Mouse (Mus musculus): ENCODE results near the gene Nradd. TPM values are rescaled to one million over a fixed set of nuclear protein-coding genes. Genes with fewer than 3 reads are reported as not detected.

Nradd gene
- polyA plus RNA-seq, 1 experiment from 2014 or later = 25.1 TPM

DNA sequence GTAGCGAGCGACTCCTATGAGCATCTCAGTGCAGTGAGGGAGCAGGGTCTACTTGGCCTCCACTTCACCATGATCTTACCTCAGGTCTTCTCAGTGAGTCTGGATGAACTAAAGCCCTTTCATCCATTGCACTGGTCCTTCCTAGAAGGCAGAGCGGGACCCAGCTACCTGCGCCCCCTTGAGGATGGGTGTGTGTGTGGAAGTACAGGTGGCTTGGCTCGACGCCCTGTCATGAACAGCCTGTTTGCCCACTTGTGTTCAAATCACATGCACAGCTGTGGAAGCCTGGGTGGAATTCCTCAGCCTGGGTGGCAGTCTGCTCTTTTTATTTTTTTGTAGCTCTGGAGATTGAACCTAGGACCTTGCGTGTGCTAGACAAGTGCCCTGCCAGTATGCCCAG lies 4.1 kb downstream of the Nradd start:
- ATAC-seq (replicated peaks; ENCODE audit: insufficient number of reproducible peaks, low FRiP score, low TSS enrichment, low read depth) (no peak), DNase-seq (ENCODE audit: low spot score) (peak; percentile 7)
- WGBS = 91% methylated on average over 7 of the region's 7 CpGs

DNA sequence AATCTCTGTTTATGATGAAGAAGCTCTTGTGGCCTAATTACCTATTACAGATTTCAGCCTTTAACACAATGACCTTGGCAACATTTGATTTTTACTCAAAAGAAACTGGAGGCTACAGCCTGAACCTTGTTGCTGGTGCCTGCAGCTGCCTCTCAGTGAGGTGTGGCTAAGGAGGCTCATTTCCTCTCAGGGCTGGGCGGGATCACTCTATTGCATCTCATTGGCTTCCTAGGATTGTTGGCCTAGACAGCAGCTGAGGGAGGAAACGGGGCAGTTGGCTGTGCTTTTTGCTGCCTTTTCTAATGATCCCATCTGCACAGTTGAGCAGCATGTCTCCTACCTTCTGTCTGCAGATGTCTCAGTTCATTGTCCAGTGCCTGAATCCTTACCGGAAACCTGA lies 7.2 kb downstream of the Nradd start:
- peaks cover 12% of the 10 kb centered on the region for H3K36me3 ChIP-seq (replicated peaks; ENCODE audit: control insufficient read depth, insufficient read depth, low read depth, low read length)
- H3K4me2 ChIP-seq (ENCODE audit: low read depth, low read length) = no peak overlapping the region
- H3K9me3 ChIP-seq (replicated peaks; ENCODE audit: control insufficient read depth, low read length) = no peaks in the 10 kb centered on the region
- DNase-seq (ENCODE audit: low spot score) (no peak), ATAC-seq (replicated peaks; ENCODE audit: insufficient number of reproducible peaks, low FRiP score, low TSS enrichment, low read depth) (no peak)
- H3K4me3 ChIP-seq (ENCODE audit: low read depth, low read length) = no peak overlapping the region
- 82% methylated on average over 3 of the region's 3 CpGs for WGBS
- H3K4me1 ChIP-seq (ENCODE audit: control insufficient read depth, insufficient read depth, low read length) = no peaks in the 10 kb centered on the region
- no peak overlapping the region for H3K9ac ChIP-seq (replicated peaks; ENCODE audit: low read length)
- no peak overlapping the region for H3K27ac ChIP-seq (replicated peaks; ENCODE audit: low read depth, low read length)
- no peaks in the 10 kb centered on the region for H3K27me3 ChIP-seq (ENCODE audit: control insufficient read depth, insufficient read depth, low read length)

More for the DNA sequence above, 4.1 kb downstream of the Nradd start:
- H3K36me3 ChIP-seq (replicated peaks; ENCODE audit: control insufficient read depth, insufficient read depth, low read depth, low read length) = peaks cover 12% of the 10 kb centered on the region
- H3K4me2 ChIP-seq (ENCODE audit: low read depth, low read length) = no peak overlapping the region
- H3K4me1 ChIP-seq (ENCODE audit: control insufficient read depth, insufficient read depth, low read length) = 0 out of 2 replicates have a peak, but pooled peaks cover 2% of the 10 kb centered on the region
- no peak overlapping the region for H3K27ac ChIP-seq (replicated peaks; ENCODE audit: low read depth, low read length)
- no peak overlapping the region for H3K4me3 ChIP-seq (ENCODE audit: low read depth, low read length)
- no peaks in the 10 kb centered on the region for H3K9me3 ChIP-seq (replicated peaks; ENCODE audit: control insufficient read depth, low read length)
- no peaks in the 10 kb centered on the region for H3K27me3 ChIP-seq (ENCODE audit: control insufficient read depth, insufficient read depth, low read length)
- H3K9ac ChIP-seq (replicated peaks; ENCODE audit: low read length) = no peak overlapping the region

DNA sequence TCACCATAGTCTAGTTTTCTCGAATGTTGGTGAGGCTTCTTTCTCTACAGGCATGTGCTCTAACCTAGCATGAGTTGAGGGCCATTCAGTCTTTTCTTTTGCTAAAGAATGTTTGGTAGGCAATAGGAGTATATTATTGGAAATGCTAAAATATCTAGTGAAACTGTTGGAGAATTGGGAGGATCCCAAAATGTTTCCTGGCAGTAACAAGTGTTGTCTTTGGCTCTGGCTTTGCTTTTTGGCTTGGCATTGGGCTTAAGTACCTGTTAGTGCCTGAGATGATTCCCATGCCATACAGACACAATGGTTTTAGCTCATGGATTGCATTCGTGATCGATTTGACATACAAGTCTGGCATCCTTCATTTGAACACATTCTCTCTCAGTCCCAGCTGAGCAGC lies 12.8 kb downstream of the Nradd start:
- Histone ChIP-seq H3K4me1 (ENCODE audit: control insufficient read depth, insufficient read depth, low read length) (no peaks in the 10 kb centered on the region), H3K4me3 (ENCODE audit: low read depth, low read length) (no peak overlapping the region), H3K4me2 (ENCODE audit: low read depth, low read length) (no peak overlapping the region), H3K36me3 (replicated peaks; ENCODE audit: control insufficient read depth, insufficient read depth, low read depth, low read length) (no peaks in the 10 kb centered on the region; the same call in none of the 2 replicates), H3K27ac (replicated peaks; ENCODE audit: low read depth, low read length) (no peak overlapping the region), H3K27me3 (ENCODE audit: control insufficient read depth, insufficient read depth, low read length) (no peaks in the 10 kb centered on the region), H3K9ac (replicated peaks; ENCODE audit: low read length) (no peak overlapping the region), H3K9me3 (replicated peaks; ENCODE audit: control insufficient read depth, low read length) (no peaks in the 10 kb centered on the region)
- ATAC-seq (replicated peaks; ENCODE audit: insufficient number of reproducible peaks, low FRiP score, low TSS enrichment, low read depth) = no peak
- no peak for DNase-seq (ENCODE audit: low spot score)
- WGBS = 86% methylated on average over 3 of the region's 3 CpGs

DNA sequence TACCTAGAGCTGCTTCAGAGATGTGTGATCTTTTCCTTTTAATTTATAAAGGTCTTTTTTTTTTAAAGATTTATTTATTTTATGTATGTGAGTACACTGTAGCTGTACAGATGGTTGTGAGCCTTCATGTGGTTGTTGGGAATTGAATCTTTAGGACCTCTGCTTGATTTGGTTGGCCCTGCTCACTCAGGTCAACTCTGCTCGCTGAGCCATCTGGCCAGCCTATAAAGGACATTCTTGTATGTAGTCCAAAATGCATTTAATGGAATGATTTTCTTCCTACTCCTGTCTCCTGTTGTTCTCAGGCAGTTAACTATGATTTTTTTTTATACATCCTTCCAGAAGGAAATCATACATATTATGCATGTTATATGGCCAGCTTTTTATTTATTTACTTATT lies 40.7 kb downstream of the Nradd start:
- H3K9me3 ChIP-seq (replicated peaks; ENCODE audit: control insufficient read depth, low read length) = no peaks in the 10 kb centered on the region
- no peaks in the 10 kb centered on the region for H3K27me3 ChIP-seq (ENCODE audit: control insufficient read depth, insufficient read depth, low read length)
- no peak overlapping the region for H3K9ac ChIP-seq (replicated peaks; ENCODE audit: low read length)
- no peak overlapping the region for H3K4me3 ChIP-seq (ENCODE audit: low read depth, low read length)
- H3K36me3 ChIP-seq (replicated peaks; ENCODE audit: control insufficient read depth, insufficient read depth, low read depth, low read length) = no peaks in the 10 kb centered on the region; the same call in 1 of the 2 replicates
- no peak for DNase-seq (ENCODE audit: low spot score)
- ATAC-seq (replicated peaks; ENCODE audit: insufficient number of reproducible peaks, low FRiP score, low TSS enrichment, low read depth) = no peak
- H3K4me1 ChIP-seq (ENCODE audit: control insufficient read depth, insufficient read depth, low read length) = no peaks in the 10 kb centered on the region
- WGBS = 83% methylated on average over 1 of the region's 1 CpGs
- no peak overlapping the region for H3K4me2 ChIP-seq (ENCODE audit: low read depth, low read length)
- H3K27ac ChIP-seq (replicated peaks; ENCODE audit: low read depth, low read length) = no peak overlapping the region

DNA sequence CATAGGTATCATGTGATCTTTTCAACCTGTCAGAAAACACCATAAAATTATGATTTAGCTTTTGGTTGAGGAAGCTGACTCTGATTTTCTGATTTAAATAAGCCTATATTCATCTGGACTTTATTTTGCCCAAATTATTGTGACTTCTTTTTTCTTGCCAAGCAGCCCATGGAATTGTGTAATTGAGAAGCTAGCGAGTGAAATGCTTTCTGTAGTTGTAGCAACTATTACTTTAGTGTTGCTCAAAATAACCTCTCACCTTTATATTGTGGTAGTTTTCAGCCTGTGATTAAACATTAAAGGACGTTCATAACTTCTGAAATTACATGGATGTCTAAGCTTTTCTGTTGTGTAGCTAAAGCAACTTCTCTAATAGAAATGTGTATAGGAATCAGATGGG lies 42.1 kb downstream of the Nradd start:
- H3K36me3 ChIP-seq (replicated peaks; ENCODE audit: control insufficient read depth, insufficient read depth, low read depth, low read length) = no peaks in the 10 kb centered on the region; the same call in 1 of the 2 replicates
- H3K4me2 ChIP-seq (ENCODE audit: low read depth, low read length) = no peak overlapping the region
- WGBS = 91% methylated on average over 2 of the region's 2 CpGs
- H3K27ac ChIP-seq (replicated peaks; ENCODE audit: low read depth, low read length) = no peak overlapping the region
- no peak for DNase-seq (ENCODE audit: low spot score)
- H3K4me1 ChIP-seq (ENCODE audit: control insufficient read depth, insufficient read depth, low read length) = no peaks in the 10 kb centered on the region
- no peaks in the 10 kb centered on the region for H3K9me3 ChIP-seq (replicated peaks; ENCODE audit: control insufficient read depth, low read length)
- no peak overlapping the region for H3K4me3 ChIP-seq (ENCODE audit: low read depth, low read length)
- no peak for ATAC-seq (replicated peaks; ENCODE audit: insufficient number of reproducible peaks, low FRiP score, low TSS enrichment, low read depth)
- H3K27me3 ChIP-seq (ENCODE audit: control insufficient read depth, insufficient read depth, low read length) = no peaks in the 10 kb centered on the region
- no peak overlapping the region for H3K9ac ChIP-seq (replicated peaks; ENCODE audit: low read length)

Small RNAs within 50 kb of the gene (microRNA-seq; reads per million reads assigned to microRNA genes)
- not detected for gene Mir8107 (ENCODE audit: borderline number of aligned reads)

Other genes starting within 250 kb of the Nradd start
- 11.0 and 14.6 TPM in 2 replicates for gene Ptpn23, start 216.2 kb downstream of the Nradd start, polyA plus RNA-seq (2014; fragmentation: Nextera tagmentation; extraction: Ambion mirVana)
- gene Ngp, start 204.7 kb downstream of the Nradd start, polyA plus RNA-seq (2014; fragmentation: Nextera tagmentation; extraction: Ambion mirVana) = 1.5 and 2.3 TPM in 2 replicates
- gene Klhl18, start 147.8 kb downstream of the Nradd start, polyA plus RNA-seq (2014; fragmentation: Nextera tagmentation; extraction: Ambion mirVana) = 7.4 and 7.5 TPM in 2 replicates
- 0.59 and 1.2 TPM in 2 replicates for gene Kif9, start 147.5 kb downstream of the Nradd start, polyA plus RNA-seq (2014; fragmentation: Nextera tagmentation; extraction: Ambion mirVana)
- gene Setd2, start 91.9 kb downstream of the Nradd start, polyA plus RNA-seq (2014; fragmentation: Nextera tagmentation; extraction: Ambion mirVana) = 49.8 and 51.1 TPM in 2 replicates
- 0.70 and 0.71 TPM in 2 replicates for gene Nbeal2, start 29.7 kb upstream of the Nradd start, polyA plus RNA-seq (2014; fragmentation: Nextera tagmentation; extraction: Ambion mirVana)
- gene Ccdc12, start 32.1 kb upstream of the Nradd start, polyA plus RNA-seq (2014; fragmentation: Nextera tagmentation; extraction: Ambion mirVana) = 117 and 118 TPM in 2 replicates
- gene Myl3, start 117.4 kb upstream of the Nradd start, polyA plus RNA-seq (2014; fragmentation: Nextera tagmentation; extraction: Ambion mirVana) = 2.8 and 14.9 TPM in 2 replicates
- 37.8 and 39.8 TPM in 2 replicates for gene Pth1r, start 122.7 kb upstream of the Nradd start, polyA plus RNA-seq (2014; fragmentation: Nextera tagmentation; extraction: Ambion mirVana)
- not detected in 2 replicates for gene Prss42, start 173.7 kb upstream of the Nradd start, polyA plus RNA-seq (2014; fragmentation: Nextera tagmentation; extraction: Ambion mirVana)
- gene Prss44, start 189.5 kb upstream of the Nradd start, polyA plus RNA-seq (2014; fragmentation: Nextera tagmentation; extraction: Ambion mirVana) = not detected in 2 replicates
- not detected in 2 replicates for gene Prss43, start 202.2 kb upstream of the Nradd start, polyA plus RNA-seq (2014; fragmentation: Nextera tagmentation; extraction: Ambion mirVana)
- gene Prss45, start 210.1 kb upstream of the Nradd start, polyA plus RNA-seq (2014; fragmentation: Nextera tagmentation; extraction: Ambion mirVana) = not detected in 2 replicates
- not detected in 2 replicates for gene Prss46, start 220.1 kb upstream of the Nradd start, polyA plus RNA-seq (2014; fragmentation: Nextera tagmentation; extraction: Ambion mirVana)
- 0.26 and 0.69 TPM in 2 replicates for gene Prss50, start 233.5 kb upstream of the Nradd start, polyA plus RNA-seq (2014; fragmentation: Nextera tagmentation; extraction: Ambion mirVana)

All from embryonic facial prominence, embryonic 11.5 days (tissue).